Mouse (Mus musculus): Measurements from ENCODE around the gene Ctnnb1. TPM values are rescaled to one million over a fixed set of nuclear protein-coding genes. Genes with fewer than 3 reads are reported as not detected.

The Ctnnb1 gene
- polyA plus RNA-seq, 1 experiment from 2014 or later: 436 TPM

DNA sequence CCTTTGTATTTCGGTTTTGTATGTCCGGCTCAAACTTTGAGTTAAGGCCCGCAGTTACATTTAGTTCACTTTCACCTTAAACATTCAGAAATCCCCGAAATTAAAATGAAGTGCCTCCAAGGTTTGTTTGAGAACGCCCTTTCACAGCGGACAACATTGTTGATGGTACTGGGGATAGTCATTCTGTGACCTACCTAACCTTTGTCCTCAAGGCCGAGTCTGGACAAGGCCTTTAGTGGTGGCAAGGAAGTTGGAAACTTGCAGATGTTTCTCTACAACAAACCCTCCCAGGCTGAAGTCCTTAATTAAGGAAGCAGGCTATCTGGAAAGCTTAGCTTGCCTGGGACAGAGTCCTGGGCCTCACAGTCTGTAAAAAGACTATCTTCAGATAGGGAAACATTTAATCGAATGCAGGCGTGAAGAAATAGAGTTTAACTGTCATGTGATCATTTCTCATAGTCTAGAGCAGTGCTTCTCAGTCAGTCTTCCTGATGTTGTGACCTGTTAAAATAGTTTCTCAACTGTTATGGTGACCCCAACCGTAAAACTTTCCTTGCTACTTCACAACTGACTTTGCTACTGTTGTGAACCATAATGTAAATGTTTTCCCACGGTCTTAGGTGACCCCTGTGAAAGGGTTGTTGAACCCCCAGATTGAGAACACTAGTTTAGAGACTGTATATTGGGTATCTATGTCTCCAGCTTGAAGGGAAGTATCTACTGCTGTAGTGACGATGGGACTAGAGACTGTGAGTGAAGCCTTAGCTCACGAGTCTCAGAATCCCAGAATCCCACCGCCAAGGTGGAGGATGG is 6.0 kb downstream of the Ctnnb1 start:
- H3K4me3 ChIP-seq (ENCODE audit: control insufficient read depth in 1 of 2, insufficient read depth in 1 of 2, low read depth in 1 of 2, low read length in 2 of 2): peak overlapping the region; percentile 93 to 98
- no peaks in the 10 kb centered on the region for H3K27me3 ChIP-seq (ENCODE audit: control insufficient read depth, insufficient read depth, low read length)
- no peak for ATAC-seq (ENCODE audit: insufficient number of reproducible peaks, insufficient read depth, low FRiP score, low read depth)
- 4% methylated on average over 14 of the region's 14 CpGs for WGBS
- H3K4me2 ChIP-seq (ENCODE audit: low read length): peak overlapping the region; percentile 80
- peak overlapping the region; percentile 73 to 95 for H3K27ac ChIP-seq (replicated peaks in 1 of 2; ENCODE audit: control insufficient read depth in 1 of 2, insufficient read depth in 1 of 2, low read depth in 2 of 2, low read length in 2 of 2)
- H3K9me3 ChIP-seq (ENCODE audit: control insufficient read depth, low read length): no peaks in the 10 kb centered on the region
- peaks cover 8 to 48% of the 10 kb centered on the region in 2 experiments for H3K4me1 ChIP-seq (ENCODE audit: control insufficient read depth in 2 of 2, insufficient read depth in 2 of 2, low read length in 2 of 2)
- H3K9ac ChIP-seq (ENCODE audit: low read length): peak overlapping the region; percentile 95
- H3K36me3 ChIP-seq (ENCODE audit: control insufficient read depth, insufficient read depth, low read length): peaks cover 6% of the 10 kb centered on the region; the same call in 1 of the 2 replicates

- ATAC-seq (ENCODE audit: insufficient number of reproducible peaks, insufficient read depth, low FRiP score, low read depth): no peak
- H3K27me3 ChIP-seq (ENCODE audit: control insufficient read depth, insufficient read depth, low read length): no peaks in the 10 kb centered on the region
- H3K36me3 ChIP-seq (ENCODE audit: control insufficient read depth, insufficient read depth, low read length): peaks cover 12% of the 10 kb centered on the region; the same call in 1 of the 2 replicates
- peak overlapping the region; percentile 80 for H3K4me2 ChIP-seq (ENCODE audit: low read length)
- H3K9me3 ChIP-seq (ENCODE audit: control insufficient read depth, low read length): no peaks in the 10 kb centered on the region
- H3K9ac ChIP-seq (ENCODE audit: low read length): peak overlapping the region; percentile 95
- H3K27ac ChIP-seq (replicated peaks in 1 of 2; ENCODE audit: control insufficient read depth in 1 of 2, insufficient read depth in 1 of 2, low read depth in 2 of 2, low read length in 2 of 2): peak overlapping the region in 1 of 2 experiments; percentile 36; a peak in 1 of 4 replicates
- peaks cover 5 to 52% of the 10 kb centered on the region in 2 experiments for H3K4me1 ChIP-seq (ENCODE audit: control insufficient read depth in 2 of 2, insufficient read depth in 2 of 2, low read length in 2 of 2)
- peak overlapping the region; percentile 93 to 98 for H3K4me3 ChIP-seq (ENCODE audit: control insufficient read depth in 1 of 2, insufficient read depth in 1 of 2, low read depth in 1 of 2, low read length in 2 of 2)
- 12% methylated on average over 4 of the region's 4 CpGs for WGBS
These were observed 6.6 kb downstream of the Ctnnb1 start for GRCm38 (mm10) chr9:120935634-120935922.

DNA sequence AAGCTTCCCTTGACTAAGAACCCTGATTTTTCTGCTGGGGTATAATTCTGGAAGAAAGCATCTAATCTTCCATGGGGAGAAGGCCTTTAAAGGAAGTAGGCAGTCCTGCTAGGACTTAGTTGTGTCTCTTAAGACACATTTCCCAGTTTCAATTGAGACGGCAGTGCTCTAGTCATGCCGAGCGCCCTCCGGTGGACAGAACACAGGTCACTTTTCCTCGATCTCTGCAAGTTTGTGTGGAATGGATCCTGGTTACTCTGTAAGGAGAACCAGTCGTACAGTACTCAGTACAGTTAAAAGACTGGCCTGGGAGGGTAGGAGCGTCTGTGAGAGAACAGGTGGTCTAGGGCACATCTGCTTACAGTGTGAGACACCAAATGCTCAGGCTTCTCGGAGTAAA is 7.3 kb downstream of the Ctnnb1 start:
- Histone ChIP-seq H3K4me3 (ENCODE audit: control insufficient read depth in 1 of 2, insufficient read depth in 1 of 2, low read depth in 1 of 2, low read length in 2 of 2) (peak overlapping the region; percentile 12 to 93; a peak in 2 of 4 replicates), H3K4me1 (ENCODE audit: control insufficient read depth in 2 of 2, insufficient read depth in 2 of 2, low read length in 2 of 2) (peaks cover 8 to 60% of the 10 kb centered on the region in 2 experiments), H3K27me3 (ENCODE audit: control insufficient read depth, insufficient read depth, low read length) (no peaks in the 10 kb centered on the region), H3K9ac (ENCODE audit: low read length) (peak overlapping the region; percentile 95), H3K9me3 (ENCODE audit: control insufficient read depth, low read length) (no peaks in the 10 kb centered on the region), H3K36me3 (ENCODE audit: control insufficient read depth, insufficient read depth, low read length) (peaks cover 19% of the 10 kb centered on the region; the same call in 1 of the 2 replicates), H3K4me2 (ENCODE audit: low read length) (peak overlapping the region; percentile 80), H3K27ac (replicated peaks in 1 of 2; ENCODE audit: control insufficient read depth in 1 of 2, insufficient read depth in 1 of 2, low read depth in 2 of 2, low read length in 2 of 2) (0 out of 4 replicates have a peak overlapping the region, but pooled peaks of 1 of the 2 experiments have one; percentile 17)
- ATAC-seq (ENCODE audit: insufficient number of reproducible peaks, insufficient read depth, low FRiP score, low read depth): no peak
- WGBS: 21% methylated on average over 8 of the region's 8 CpGs

GRCm38 (mm10) chr9:120940858-120941257 is 11.8 kb downstream of the Ctnnb1 start:
- no peak overlapping the region for H3K9ac ChIP-seq (ENCODE audit: low read length)
- H3K9me3 ChIP-seq (ENCODE audit: control insufficient read depth, low read length): no peaks in the 10 kb centered on the region
- ATAC-seq (ENCODE audit: insufficient number of reproducible peaks, insufficient read depth, low FRiP score, low read depth): no peak
- no peak overlapping the region for H3K4me3 ChIP-seq (ENCODE audit: control insufficient read depth in 1 of 2, insufficient read depth in 1 of 2, low read depth in 1 of 2, low read length in 2 of 2)
- H3K27me3 ChIP-seq (ENCODE audit: control insufficient read depth, insufficient read depth, low read length): no peaks in the 10 kb centered on the region
- H3K4me1 ChIP-seq (ENCODE audit: control insufficient read depth in 2 of 2, insufficient read depth in 2 of 2, low read length in 2 of 2): peaks cover 7 to 84% of the 10 kb centered on the region in 2 experiments
- no peak overlapping the region for H3K4me2 ChIP-seq (ENCODE audit: low read length)
- peaks cover 35% of the 10 kb centered on the region for H3K36me3 ChIP-seq (ENCODE audit: control insufficient read depth, insufficient read depth, low read length)
- no peak overlapping the region for H3K27ac ChIP-seq (replicated peaks in 1 of 2; ENCODE audit: control insufficient read depth in 1 of 2, insufficient read depth in 1 of 2, low read depth in 2 of 2, low read length in 2 of 2)
- 90% methylated on average over 3 of the region's 3 CpGs for WGBS

DNA sequence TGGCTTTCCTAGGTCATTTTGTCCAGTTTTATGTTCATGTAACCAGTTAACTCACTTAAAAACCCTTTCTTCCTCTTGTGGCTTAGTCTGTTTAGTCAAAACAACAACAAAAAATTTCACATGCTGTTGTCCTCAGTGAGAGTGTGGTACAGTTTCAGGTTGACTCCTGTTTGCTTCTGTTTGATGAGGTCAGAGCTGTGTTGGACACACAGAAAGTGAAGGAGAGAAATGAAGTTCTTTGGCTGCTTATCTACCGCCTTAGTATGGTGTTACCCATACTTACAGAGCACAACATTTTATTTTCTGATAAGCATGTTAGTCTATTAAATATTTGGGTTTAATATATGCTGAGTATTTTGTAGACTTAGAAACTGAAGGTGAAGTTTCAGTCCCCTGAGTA is 14.7 kb downstream of the Ctnnb1 start:
- ATAC-seq (ENCODE audit: insufficient number of reproducible peaks, insufficient read depth, low FRiP score, low read depth): no peak
- Histone ChIP-seq H3K9ac (ENCODE audit: low read length) (no peak overlapping the region), H3K4me1 (ENCODE audit: control insufficient read depth in 2 of 2, insufficient read depth in 2 of 2, low read length in 2 of 2) (peaks cover 6 to 80% of the 10 kb centered on the region in 2 experiments), H3K9me3 (ENCODE audit: control insufficient read depth, low read length) (no peaks in the 10 kb centered on the region), H3K27me3 (ENCODE audit: control insufficient read depth, insufficient read depth, low read length) (no peaks in the 10 kb centered on the region), H3K4me3 (ENCODE audit: control insufficient read depth in 1 of 2, insufficient read depth in 1 of 2, low read depth in 1 of 2, low read length in 2 of 2) (no peak overlapping the region), H3K4me2 (ENCODE audit: low read length) (no peak overlapping the region), H3K36me3 (ENCODE audit: control insufficient read depth, insufficient read depth, low read length) (peaks cover 40% of the 10 kb centered on the region), H3K27ac (replicated peaks in 1 of 2; ENCODE audit: control insufficient read depth in 1 of 2, insufficient read depth in 1 of 2, low read depth in 2 of 2, low read length in 2 of 2) (no peak overlapping the region)
- 49% methylated on average over 1 of the region's 1 CpGs for WGBS

- Histone ChIP-seq H3K9ac (ENCODE audit: low read length) (no peak overlapping the region), H3K27ac (replicated peaks in 1 of 2; ENCODE audit: control insufficient read depth in 1 of 2, insufficient read depth in 1 of 2, low read depth in 2 of 2, low read length in 2 of 2) (no peak overlapping the region), H3K36me3 (ENCODE audit: control insufficient read depth, insufficient read depth, low read length) (peaks cover 40% of the 10 kb centered on the region), H3K9me3 (ENCODE audit: control insufficient read depth, low read length) (no peaks in the 10 kb centered on the region), H3K4me2 (ENCODE audit: low read length) (no peak overlapping the region), H3K4me1 (ENCODE audit: control insufficient read depth in 2 of 2, insufficient read depth in 2 of 2, low read length in 2 of 2) (peaks cover 6 to 82% of the 10 kb centered on the region in 2 experiments), H3K27me3 (ENCODE audit: control insufficient read depth, insufficient read depth, low read length) (no peaks in the 10 kb centered on the region), H3K4me3 (ENCODE audit: control insufficient read depth in 1 of 2, insufficient read depth in 1 of 2, low read depth in 1 of 2, low read length in 2 of 2) (no peak overlapping the region)
- 61% methylated on average over 3 of the region's 3 CpGs for WGBS
- ATAC-seq (ENCODE audit: insufficient number of reproducible peaks, insufficient read depth, low FRiP score, low read depth): no peak
These were observed 15.2 kb downstream of the Ctnnb1 start for GRCm38 (mm10) chr9:120944211-120944610.

DNA sequence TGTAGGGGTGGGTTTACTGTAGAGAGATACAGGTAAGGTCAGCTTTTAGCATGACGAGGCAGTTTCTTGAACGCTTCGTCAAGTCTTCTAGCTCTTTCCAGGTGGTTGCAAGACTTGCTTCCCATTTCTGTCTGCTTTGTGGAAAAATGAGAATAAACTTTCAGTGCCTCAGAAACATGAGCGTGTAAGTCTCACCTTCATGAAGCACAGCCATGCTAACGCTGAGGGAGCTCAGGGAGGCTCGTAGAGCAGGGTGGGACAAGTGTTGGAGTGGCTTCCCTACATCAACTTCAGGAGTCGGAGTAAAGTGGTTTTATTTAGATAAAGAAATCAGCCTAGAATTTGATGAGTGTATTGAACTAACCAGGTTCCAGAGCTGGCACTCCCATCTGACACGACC is 17.1 kb downstream of the Ctnnb1 start:
- no peak overlapping the region for H3K27ac ChIP-seq (replicated peaks in 1 of 2; ENCODE audit: control insufficient read depth in 1 of 2, insufficient read depth in 1 of 2, low read depth in 2 of 2, low read length in 2 of 2)
- H3K4me3 ChIP-seq (ENCODE audit: control insufficient read depth in 1 of 2, insufficient read depth in 1 of 2, low read depth in 1 of 2, low read length in 2 of 2): no peak overlapping the region
- H3K36me3 ChIP-seq (ENCODE audit: control insufficient read depth, insufficient read depth, low read length): peaks cover 37% of the 10 kb centered on the region
- H3K4me2 ChIP-seq (ENCODE audit: low read length): no peak overlapping the region
- 70% methylated on average over 8 of the region's 8 CpGs for WGBS
- H3K27me3 ChIP-seq (ENCODE audit: control insufficient read depth, insufficient read depth, low read length): no peaks in the 10 kb centered on the region
- H3K9me3 ChIP-seq (ENCODE audit: control insufficient read depth, low read length): no peaks in the 10 kb centered on the region
- H3K4me1 ChIP-seq (ENCODE audit: control insufficient read depth in 2 of 2, insufficient read depth in 2 of 2, low read length in 2 of 2): peaks cover 4 to 65% of the 10 kb centered on the region in 2 experiments
- no peak overlapping the region for H3K9ac ChIP-seq (ENCODE audit: low read length)
- no peak for ATAC-seq (ENCODE audit: insufficient number of reproducible peaks, insufficient read depth, low FRiP score, low read depth)
